Mouse (Mus musculus) cortical plate, adult 2 months (tissue): ENCODE measurements around the gene Sdhaf1.
A peak's percentile ranks its signal among the peaks of the same experiment; 100 is the strongest.

Experiments used
- CTCF ChIP-seq: fragments of 200-500 bp; IDR thresholded peaks from 2 replicates; pipeline ENCODE4 v1.5.1; 2011; ENCODE audit warnings: mild to moderate bottlenecking, control low read depth, low read length; ENCODE audit not compliant: insufficient read depth; ENCODE audit errors: extremely low read depth
- POLR2A ChIP-seq: fragments of 200-500 bp; IDR thresholded peaks from 2 replicates; pipeline ENCODE4 v1.6.1; 2011; ENCODE audit warnings: mild to moderate bottlenecking, low read length, control low read depth; ENCODE audit not compliant: insufficient read depth; ENCODE audit errors: extremely low read depth

- TF ChIP-seq CTCF (peak; percentile 70), POLR2A (peak; percentile 18; the same call in 1 of the 2 replicates)
Observed at GRCm38 (mm10) chr7:30300914-30301313, 22.8 kb downstream of the Sdhaf1 start.
